Mouse (Mus musculus): ENCODE measurements around the gene Cblc.

The Cblc gene

DNA sequence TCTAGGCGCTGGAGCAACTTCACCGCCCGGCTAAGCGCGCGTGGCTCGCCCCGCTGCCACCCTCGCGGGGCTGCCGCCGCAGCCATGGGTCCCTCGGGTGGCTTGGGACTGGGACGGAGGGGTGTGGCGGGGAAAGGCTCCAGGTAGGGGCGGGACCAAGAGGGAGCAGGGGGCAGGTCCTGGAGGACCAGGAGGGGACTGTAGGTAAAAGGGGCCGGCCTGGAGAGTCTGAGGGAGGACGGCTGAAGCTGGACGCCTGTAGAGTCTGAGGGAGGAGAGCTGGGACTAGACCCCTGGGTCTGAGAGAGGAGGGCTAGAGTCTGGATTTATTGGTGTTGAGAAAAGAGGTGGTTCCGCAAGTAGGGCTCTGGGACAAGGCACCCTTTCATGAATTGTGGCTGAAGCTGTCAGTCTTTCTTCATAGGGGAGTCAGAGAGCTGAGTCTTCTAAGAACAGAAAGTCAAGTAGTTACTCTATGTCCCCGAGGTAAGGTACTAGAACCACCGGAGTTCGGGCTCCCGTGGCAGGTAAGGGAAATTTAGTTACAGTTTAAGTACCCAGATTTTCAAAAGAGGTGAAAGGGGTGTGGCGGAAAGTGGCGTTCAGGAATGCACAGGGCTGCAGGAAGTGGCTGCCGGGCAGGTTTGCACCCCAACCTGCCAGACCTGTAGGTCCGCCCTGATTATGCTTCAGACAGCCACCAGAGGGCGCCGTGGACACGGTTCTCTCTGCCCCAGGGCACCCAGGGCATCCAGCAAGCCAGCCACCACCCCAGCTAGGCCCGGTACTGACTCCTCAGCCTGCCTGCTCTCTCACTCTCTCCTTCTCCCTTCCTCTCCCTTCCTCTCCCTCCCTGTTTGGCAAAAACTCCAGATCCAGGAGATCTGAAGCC lies at the start of gene Cblc:
Gene Cblc, minus strand, starts transcription at position 113 of the 892 bp plus-strand sequence.
- in situ Hi-C loops (cut with MboI; ENCODE audit: low pct_unique_long_range_greater_than_20kb in 1 of 2, low sequenced_read_pairs in 2 of 2, unreplicated experiment in 1 of 2), result loop anchor here in 1 of 2 experiments (25.0 kb wide), 1 partner anchor 385 kb away; the partner anchor contains the start of genes Ckm and Klc3

DNA sequence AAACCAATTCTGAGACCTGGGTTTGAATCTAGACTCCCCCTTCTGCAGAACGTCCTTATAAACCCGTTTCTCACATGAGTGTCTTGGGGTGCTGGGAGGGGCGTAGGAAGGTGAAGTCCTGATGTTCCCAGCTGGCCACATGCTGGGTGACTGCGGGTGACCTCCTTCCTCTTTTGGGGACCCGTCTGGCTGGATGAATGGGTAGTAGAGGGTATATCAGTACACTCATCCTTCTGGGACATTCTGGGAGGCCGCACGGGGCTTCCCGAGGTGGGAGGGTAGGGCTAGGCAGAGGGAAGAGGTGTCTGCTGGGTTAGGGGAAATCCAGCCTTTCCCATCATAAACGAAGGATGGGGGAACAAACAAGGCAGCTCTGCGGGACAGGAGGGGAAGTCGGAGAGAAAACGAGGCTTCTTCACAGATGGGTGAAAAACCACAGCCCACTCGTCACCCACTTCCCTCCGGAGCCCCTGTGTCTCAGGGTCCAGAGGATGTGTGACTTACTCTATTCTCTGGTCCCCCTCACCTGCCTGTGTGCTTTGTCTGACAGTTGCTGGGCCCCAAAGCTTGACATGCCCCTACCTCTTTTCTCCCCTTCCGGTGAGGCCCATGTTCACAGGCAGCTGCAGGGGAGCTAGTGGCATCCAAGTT lies 48.0 kb upstream of the Cblc start:
- in situ Hi-C loops (cut with MboI; ENCODE audit: low pct_unique_long_range_greater_than_20kb in 1 of 2, low sequenced_read_pairs in 2 of 2, unreplicated experiment in 1 of 2), result loop anchor here (5.0 kb wide), 2 partner anchors 37 to 42 kb away; no protein-coding TSS in a partner anchor

GRCm38 (mm10) chr7:19843561-19843960 lies 47.0 kb upstream of the Cblc start:
- in situ Hi-C loops (cut with MboI; ENCODE audit: low pct_unique_long_range_greater_than_20kb in 1 of 2, low sequenced_read_pairs in 2 of 2, unreplicated experiment in 1 of 2), result loop anchor here (5.0 kb wide), 2 partner anchors 36 to 41 kb away; no protein-coding TSS in a partner anchor

DNA sequence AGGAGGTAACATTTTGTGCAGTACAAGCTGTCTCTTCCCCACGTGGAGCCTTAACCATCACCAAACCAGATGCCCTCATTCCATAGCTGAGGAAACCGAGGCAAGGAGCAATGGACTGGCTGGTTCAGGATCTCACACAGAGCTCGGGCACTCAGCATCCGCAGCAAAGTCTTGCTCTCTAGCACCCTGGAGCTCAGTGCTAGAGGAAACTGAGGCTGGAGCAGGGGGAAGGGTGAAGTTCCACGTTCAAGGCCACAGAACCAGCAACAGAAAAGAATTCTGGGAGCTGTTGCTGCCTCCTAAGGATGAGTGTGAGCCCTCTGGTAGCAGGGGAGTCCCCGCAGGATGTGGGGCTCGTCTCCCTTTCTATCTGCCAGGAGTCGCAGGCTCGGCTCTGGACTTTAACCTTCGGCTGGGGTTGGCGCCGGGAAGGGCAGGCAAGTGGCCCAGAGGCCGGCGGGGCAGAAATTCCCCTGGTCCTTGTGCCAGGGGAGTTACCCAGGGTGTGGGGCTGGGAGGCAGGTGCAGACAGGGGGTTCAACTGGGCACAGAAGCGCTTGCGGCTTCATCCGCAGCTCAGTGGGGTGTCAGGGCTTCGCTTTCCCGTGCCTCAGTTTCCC lies 46.4 kb upstream of the Cblc start:
- in situ Hi-C loops (cut with MboI; ENCODE audit: low pct_unique_long_range_greater_than_20kb in 1 of 2, low sequenced_read_pairs in 2 of 2, unreplicated experiment in 1 of 2), result loop anchor here (5.0 kb wide), 2 partner anchors 36 to 41 kb away; no protein-coding TSS in a partner anchor

DNA sequence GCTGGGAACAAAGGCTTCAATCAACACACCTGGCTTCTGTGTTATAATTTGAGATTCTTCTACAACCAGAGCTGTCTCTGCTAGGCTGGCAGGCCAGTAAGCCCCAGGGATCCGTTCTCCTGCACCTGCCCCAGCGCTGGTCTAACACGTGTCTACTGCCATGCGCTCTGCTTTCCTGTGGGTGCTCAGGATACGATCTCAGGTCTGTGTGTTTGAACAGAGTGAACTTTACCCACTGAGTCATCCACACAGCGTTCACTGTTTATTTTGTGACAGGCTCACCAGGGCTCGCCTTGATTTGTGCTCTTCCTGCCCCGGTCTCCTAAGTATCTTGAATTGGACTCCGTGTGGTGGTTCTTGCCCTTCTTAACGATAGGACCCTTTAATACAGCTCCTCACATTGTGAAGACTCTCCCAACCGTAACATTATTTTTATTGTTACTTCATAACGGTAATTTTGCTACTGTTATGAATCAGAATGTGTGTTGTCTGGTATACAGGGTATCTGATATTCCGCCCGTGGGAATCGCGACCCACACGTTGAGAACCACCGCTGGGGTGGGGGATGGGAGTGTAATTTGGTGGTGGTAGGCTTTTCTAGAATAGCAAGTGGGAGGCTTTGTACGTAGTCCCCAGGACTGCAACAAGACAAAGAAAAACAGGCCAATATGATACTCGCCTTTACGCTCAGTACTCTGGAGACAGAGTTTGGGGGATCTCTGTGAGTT lies 45.2 kb upstream of the Cblc start:
- in situ Hi-C loops (cut with MboI; ENCODE audit: low pct_unique_long_range_greater_than_20kb in 1 of 2, low sequenced_read_pairs in 2 of 2, unreplicated experiment in 1 of 2), result loop anchor here (5.0 kb wide), 2 partner anchors 35 to 40 kb away; no protein-coding TSS in a partner anchor

DNA sequence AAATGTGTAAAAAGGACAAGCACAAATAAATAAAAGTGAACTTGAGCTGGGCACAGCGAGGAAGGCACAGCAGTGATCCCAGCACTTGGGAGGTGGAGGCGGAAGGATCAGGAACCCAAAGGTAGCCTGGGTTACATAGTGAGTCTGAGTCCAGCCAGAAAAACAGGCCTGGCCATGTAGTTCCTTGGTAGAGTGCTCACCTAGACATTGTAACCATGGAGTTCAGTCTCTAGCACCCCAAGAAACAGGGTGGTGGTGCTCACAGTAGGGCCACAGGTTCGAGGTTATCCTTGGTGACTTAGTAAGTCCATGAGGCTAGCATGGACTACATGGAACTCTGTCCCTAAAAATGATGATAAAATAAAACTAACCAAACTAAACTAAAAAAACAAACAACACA lies 44.3 kb upstream of the Cblc start:
- in situ Hi-C loops (cut with MboI; ENCODE audit: low pct_unique_long_range_greater_than_20kb in 1 of 2, low sequenced_read_pairs in 2 of 2, unreplicated experiment in 1 of 2), result loop anchor here (5.0 kb wide), 2 partner anchors 34 to 39 kb away; no protein-coding TSS in a partner anchor

DNA sequence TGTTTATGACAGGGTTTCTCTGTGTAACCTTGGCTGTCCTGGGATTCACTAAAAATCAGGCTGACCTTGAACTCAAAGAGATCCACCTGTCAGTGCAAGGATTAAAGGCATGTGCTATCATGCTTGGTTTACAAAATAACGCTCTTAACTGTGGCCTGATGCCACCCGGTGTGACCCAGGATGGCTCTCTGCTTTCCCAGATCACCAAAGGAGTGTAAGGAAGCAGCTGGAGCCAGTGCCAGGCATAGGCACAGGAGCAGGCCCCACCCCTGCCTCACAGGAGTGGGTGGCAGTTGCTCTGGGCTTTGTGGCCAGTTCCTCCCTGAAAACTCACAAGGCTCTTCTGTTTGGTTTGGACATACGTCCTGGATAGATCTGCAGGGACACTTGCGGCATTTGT lies 43.8 kb upstream of the Cblc start:
- in situ Hi-C loops (cut with MboI; ENCODE audit: low pct_unique_long_range_greater_than_20kb in 1 of 2, low sequenced_read_pairs in 2 of 2, unreplicated experiment in 1 of 2), result loop anchor here (5.0 kb wide), 2 partner anchors 33 to 38 kb away; no protein-coding TSS in a partner anchor

GRCm38 (mm10) chr7:19836843-19837242 lies 40.2 kb upstream of the Cblc start:
- in situ Hi-C loops (cut with MboI; ENCODE audit: low pct_unique_long_range_greater_than_20kb in 1 of 2, low sequenced_read_pairs in 2 of 2, unreplicated experiment in 1 of 2), result no loop called here

GRCm38 (mm10) chr7:19834055-19834454 lies 37.4 kb upstream of the Cblc start:
- in situ Hi-C loops (cut with MboI; ENCODE audit: low pct_unique_long_range_greater_than_20kb in 1 of 2, low sequenced_read_pairs in 2 of 2, unreplicated experiment in 1 of 2), result no loop called here

DNA sequence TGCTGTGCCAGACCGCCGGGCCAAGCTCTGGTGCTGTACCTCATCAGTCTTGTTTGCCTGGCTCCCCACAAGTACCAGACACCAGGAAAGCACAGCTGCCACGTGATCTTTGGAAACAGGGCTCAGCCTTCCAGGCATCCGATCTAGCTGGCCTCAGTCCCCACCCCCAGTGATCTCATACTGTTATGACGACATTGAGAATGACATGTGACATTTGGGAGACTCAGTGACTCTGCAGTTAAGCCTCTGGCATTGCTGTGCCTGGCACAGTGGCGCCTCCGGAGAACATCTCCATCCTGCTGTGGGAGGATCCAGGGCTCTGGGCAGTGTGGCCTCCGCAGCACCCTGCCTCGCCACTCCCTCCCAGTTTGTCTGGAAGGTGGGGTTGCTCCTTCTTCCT lies 35.2 kb upstream of the Cblc start:
- in situ Hi-C loops (cut with MboI; ENCODE audit: low pct_unique_long_range_greater_than_20kb in 1 of 2, low sequenced_read_pairs in 2 of 2, unreplicated experiment in 1 of 2), result no loop called here

- in situ Hi-C loops (cut with MboI; ENCODE audit: low pct_unique_long_range_greater_than_20kb in 1 of 2, low sequenced_read_pairs in 2 of 2, unreplicated experiment in 1 of 2), result no loop called here
Measured at GRCm38 (mm10) chr7:19830682-19831156, 34.1 kb upstream of the Cblc start.

- in situ Hi-C loops (cut with MboI; ENCODE audit: low pct_unique_long_range_greater_than_20kb in 1 of 2, low sequenced_read_pairs in 2 of 2, unreplicated experiment in 1 of 2), result no loop called here
Measured at GRCm38 (mm10) chr7:19829694-19830093, 33.1 kb upstream of the Cblc start.

DNA sequence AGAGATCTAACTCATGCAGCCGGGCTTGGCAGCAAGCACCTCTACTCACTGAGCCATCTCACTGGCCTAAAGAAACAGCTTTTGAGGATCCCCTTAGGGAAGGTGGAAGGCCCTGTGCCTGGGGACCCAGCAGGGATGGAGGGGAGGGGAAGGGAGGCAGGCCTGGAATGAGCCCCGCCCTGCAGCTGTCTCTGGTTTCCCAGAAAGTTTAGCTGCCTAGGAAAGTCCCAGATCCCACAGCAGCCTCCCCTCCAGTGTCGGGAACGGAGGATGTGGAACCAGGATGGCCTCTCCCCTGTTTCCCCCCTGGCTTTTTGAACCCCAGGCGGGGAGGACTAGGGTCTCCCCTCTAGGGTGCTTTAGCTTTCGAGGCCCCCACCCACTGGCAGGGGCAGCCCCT lies 30.1 kb upstream of the Cblc start:
- in situ Hi-C loops (cut with MboI; ENCODE audit: low pct_unique_long_range_greater_than_20kb in 1 of 2, low sequenced_read_pairs in 2 of 2, unreplicated experiment in 1 of 2), result no loop called here

DNA sequence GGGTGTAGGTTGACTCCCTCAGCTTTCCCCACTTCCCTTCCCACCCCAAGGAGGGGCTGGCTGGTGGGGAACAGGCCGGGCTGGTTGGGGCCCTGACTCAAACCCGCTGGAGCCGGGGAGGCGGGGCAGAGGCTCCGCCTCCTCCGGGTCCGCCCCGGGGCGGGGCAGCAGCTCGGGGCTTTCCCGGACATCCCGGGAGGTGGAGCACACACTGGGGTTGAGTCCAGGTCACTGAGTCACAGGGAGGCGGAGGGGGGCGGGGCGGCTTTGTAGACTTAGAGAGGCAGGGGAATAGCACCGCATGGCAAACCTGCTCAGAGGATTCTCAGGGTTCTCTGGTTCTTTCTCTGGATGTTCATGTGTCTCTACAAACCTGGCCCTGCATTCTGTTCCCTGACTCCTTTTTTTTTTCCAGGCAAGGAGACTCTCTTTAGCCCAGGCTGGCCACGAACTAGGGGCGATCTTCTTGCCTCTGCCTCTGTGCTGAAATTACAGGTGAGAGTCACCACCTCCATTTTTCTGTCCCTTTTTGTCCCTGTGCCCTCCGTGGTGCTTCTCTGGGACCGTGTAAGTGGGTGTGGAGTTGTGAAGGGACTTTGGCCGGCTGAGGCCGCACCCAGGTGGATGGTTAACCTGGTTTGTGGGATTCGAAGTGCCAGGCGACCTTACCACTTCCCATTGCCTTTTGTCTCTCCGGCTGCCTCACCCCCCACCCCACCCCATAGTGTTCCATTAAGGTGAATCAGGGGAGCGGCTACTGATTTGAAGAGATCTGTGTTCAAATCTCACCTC lies 27.8 kb upstream of the Cblc start:
- in situ Hi-C loops (cut with MboI; ENCODE audit: low pct_unique_long_range_greater_than_20kb in 1 of 2, low sequenced_read_pairs in 2 of 2, unreplicated experiment in 1 of 2), result no loop called here

GRCm38 (mm10) chr7:19823256-19824181 lies 26.9 kb upstream of the Cblc start:
- in situ Hi-C loops (cut with MboI; ENCODE audit: low pct_unique_long_range_greater_than_20kb in 1 of 2, low sequenced_read_pairs in 2 of 2, unreplicated experiment in 1 of 2), result no loop called here

DNA sequence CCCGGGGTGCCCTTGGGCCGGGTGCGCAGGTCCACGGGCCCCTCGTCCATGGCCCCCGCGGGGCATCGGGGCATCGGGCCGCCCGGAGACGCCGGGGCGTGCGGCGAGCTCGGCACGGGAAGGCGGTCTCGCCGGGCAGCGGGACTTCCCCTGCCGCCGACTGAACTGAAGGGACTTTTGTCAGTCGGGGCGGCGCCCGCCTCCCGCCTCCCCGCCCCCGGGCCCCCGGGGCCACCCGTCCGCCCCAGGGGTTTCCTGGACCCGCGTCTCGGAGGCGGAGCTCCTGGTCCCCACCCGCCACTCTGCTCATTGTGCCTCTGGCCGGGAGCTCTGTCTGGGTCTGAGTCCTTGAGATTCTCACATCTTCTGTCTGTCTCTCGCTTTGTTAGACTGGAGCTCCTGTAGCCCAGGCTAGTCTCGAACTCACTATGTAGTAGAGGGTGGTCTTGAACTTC lies 26.0 kb upstream of the Cblc start, which contains the start of gene Bcl3:
Gene Bcl3, minus strand, starts transcription at position 167 of the 455 bp plus-strand sequence.
- in situ Hi-C loops (cut with MboI; ENCODE audit: low pct_unique_long_range_greater_than_20kb in 1 of 2, low sequenced_read_pairs in 2 of 2, unreplicated experiment in 1 of 2), result no loop called here

All from mouse embryonic stem cell (cell line).